8 mouse cellular contexts compared by ENCODE assay signal in genomic region chr1:150991745-150992554, GRCm38 (mm10). TPM values are rescaled to one million over a fixed set of nuclear protein-coding genes. Genes with fewer than 3 reads are reported as not detected.
DNase-seq lines count a peak whose midpoint lies in the region; ATAC-seq and TF ChIP-seq lines count a peak whose summit lies in the region.

No protein-coding gene starts in this region.

- WGBS in hindbrain, embryonic 14.5 days: 5% methylated on average over 10 of the region's 10 CpGs

- no peaks in the 10 kb centered on the region for H3K4me1 ChIP-seq in embryonic fibroblast, embryonic 13.5 days (ENCODE audit: control insufficient read depth, insufficient read depth, low read length)
- peaks cover 22% of the 10 kb centered on the region for H3K4me1 ChIP-seq in hindbrain, embryonic 14.5 days (replicated peaks; ENCODE audit: control insufficient read depth, insufficient read depth, low read length)

- peaks cover 10% of the 10 kb centered on the region; the same call in 1 of the 2 replicates for H3K27me3 ChIP-seq in hindbrain, embryonic 14.5 days (ENCODE audit: control insufficient read depth, insufficient read depth, low read length)

- TF ChIP-seq CTCF in embryonic fibroblast, embryonic 13.5 days (IDR thresholded peaks at IDR 0.05; ENCODE audit: borderline replicate concordance, insufficient read depth, low read length): no peak

- no peak overlapping the region for H3K27ac ChIP-seq in embryonic fibroblast, embryonic 13.5 days (ENCODE audit: insufficient read depth, low read length)
- no peak overlapping the region for H3K27ac ChIP-seq in hindbrain, embryonic 14.5 days

- DNase-seq in brain, adult 2 months (ENCODE audit: low read depth, low spot score): peak; percentile 9
- peak; percentile 34 for DNase-seq in hindbrain, embryonic 14.5 days (ENCODE audit: low spot score)
- no peak for DNase-seq in right cerebral cortex, adult 2 months (ENCODE audit: low spot score in 2 of 2)
- DNase-seq in cerebellum, adult 18-20 months: no peak
- no peak for DNase-seq in layer of hippocampus, postnatal 10 days (ENCODE audit: low spot score in 2 of 2)
- no peak for DNase-seq in ovary, postnatal 10 days (ENCODE audit: low spot score)

- peak; percentile 42; the same call in 1 of the 2 replicates for ATAC-seq in hindbrain, embryonic 14.5 days (ENCODE audit: low FRiP score)
- ATAC-seq in megakaryocyte progenitor cell, adult 5-6 weeks (replicated peaks; ENCODE audit: poor library complexity): peak; percentile 53

- peak overlapping the region; percentile 83 for H3K4me2 ChIP-seq in hindbrain, embryonic 14.5 days (replicated peaks)

- TF ChIP-seq POLR2A in embryonic fibroblast, embryonic 13.5 days (IDR thresholded peaks at IDR 0.05; ENCODE audit: low read depth, low read length): no peak

- no peaks in the 10 kb centered on the region for H3K36me3 ChIP-seq in hindbrain, embryonic 14.5 days (replicated peaks; ENCODE audit: control insufficient read depth, insufficient read depth)

- 0 out of 2 replicates have a peak overlapping the region, but pooled peaks have one; percentile 13 for H3K9ac ChIP-seq in hindbrain, embryonic 14.5 days

- peak overlapping the region; percentile 32 for H3K4me3 ChIP-seq in embryonic fibroblast, embryonic 13.5 days (ENCODE audit: insufficient read depth, low read length)
- peak overlapping the region; percentile 39; the same call in 1 of the 2 replicates for H3K4me3 ChIP-seq in hindbrain, embryonic 14.5 days (replicated peaks; ENCODE audit: low read length)

- H3K9me3 ChIP-seq in hindbrain, embryonic 14.5 days (ENCODE audit: control insufficient read depth, low read length): peaks cover 5% of the 10 kb centered on the region; the same call in 1 of the 2 replicates

RNA-seq across cellular contexts. Expression of gene Hmcn1, which starts 1.3 kb away (rescaled TPM):
- 5.7 and 24.8 TPM in 2 replicates for polyA plus RNA-seq in embryonic fibroblast, embryonic 13.5 days (2011; ENCODE audit: insufficient read length, low read depth, missing spikeins)
- 1.7 and 2.2 TPM in 2 replicates for polyA plus RNA-seq in hindbrain, embryonic 14.5 days (2014; fragmentation: Nextera tagmentation; extraction: Ambion mirVana)
- 0.02 TPM in 1 of 2 replicates, not detected in the other for total RNA-seq in megakaryocyte progenitor cell, adult 5-6 weeks (2015)
- not detected in 2 replicates for total RNA-seq in megakaryocyte progenitor cell, adult 5-6 weeks (2017)
- total RNA-seq in layer of hippocampus, postnatal 10 days (2021): 1 to 10 TPM; 6.1 to 7.6 TPM

Comparison
In these comparisons a context has a peak if more than half of its experiments do, and no peak if none do; other contexts are left out.
1. DNase-seq: peak in brain, adult 2 months (single experiment) and hindbrain, embryonic 14.5 days (single experiment); none in right cerebral cortex, adult 2 months (0 of 2), cerebellum, adult 18-20 months (0 of 2), layer of hippocampus, postnatal 10 days (0 of 2) and ovary, postnatal 10 days (single experiment).
2. RNA of gene Hmcn1, which starts 1.3 kb away (total RNA-seq): 6.1 to 7.6 TPM in layer of hippocampus, postnatal 10 days; 0.02 TPM in megakaryocyte progenitor cell, adult 5-6 weeks; every median in the first group is over 4 times any median in the second.